Mouse (Mus musculus) adrenal gland, postnatal 10 days (tissue): ENCODE measurements around the gene Thbd. TPM values are rescaled to one million over a fixed set of nuclear protein-coding genes. Genes with fewer than 3 reads are reported as not detected.
A peak's percentile ranks its signal among the peaks of the same experiment; 100 is the strongest.

Experiments
- DNase-seq: peaks from one replicate; pipeline ENCODE4 v3.0.0; 2021; ENCODE audit warnings: mixed read lengths
- total RNA-seq, 2 experiments: library from RNA; stranded (reverse); gene quantifications; 2 replicates each; pipeline ENCODE4 v1.2.3; 2021

Gene Thbd
- total RNA-seq, 2 experiments from 2014 or later, result 28.9 to 29.5 TPM

GRCm38 (mm10) chr2:148386927-148387326, 21.1 kb downstream of the Thbd start:
- DNase-seq, result no peak

GRCm38 (mm10) chr2:148386476-148386875, 21.5 kb downstream of the Thbd start:
- no peak for DNase-seq

GRCm38 (mm10) chr2:148381076-148381475, 26.9 kb downstream of the Thbd start:
- no peak for DNase-seq

DNA sequence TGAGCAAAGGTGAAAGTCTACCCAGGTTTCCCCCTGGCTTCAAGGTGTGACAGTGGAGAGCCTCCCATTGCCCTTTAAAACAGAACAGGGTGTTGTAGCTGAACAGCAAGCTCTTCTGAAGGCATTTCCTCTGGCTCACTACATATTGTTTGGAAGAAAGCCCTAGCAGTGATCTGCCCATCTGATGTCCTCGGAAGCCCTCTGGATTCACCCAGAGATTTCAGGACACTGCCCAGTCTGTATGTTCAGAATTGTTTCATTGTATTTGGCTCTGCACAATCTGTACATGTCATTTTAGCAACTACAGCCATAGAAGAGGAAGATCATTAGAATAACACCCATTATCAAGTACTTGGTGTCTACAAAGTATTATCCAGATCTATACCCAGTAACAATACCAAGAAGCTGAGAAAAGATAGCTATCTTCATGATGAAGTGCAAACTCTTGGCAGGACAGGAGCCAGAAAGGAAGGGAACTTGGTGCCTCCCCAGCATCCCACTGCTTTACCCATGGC, 28.0 kb downstream of the Thbd start:
- DNase-seq, result no peak

DNA sequence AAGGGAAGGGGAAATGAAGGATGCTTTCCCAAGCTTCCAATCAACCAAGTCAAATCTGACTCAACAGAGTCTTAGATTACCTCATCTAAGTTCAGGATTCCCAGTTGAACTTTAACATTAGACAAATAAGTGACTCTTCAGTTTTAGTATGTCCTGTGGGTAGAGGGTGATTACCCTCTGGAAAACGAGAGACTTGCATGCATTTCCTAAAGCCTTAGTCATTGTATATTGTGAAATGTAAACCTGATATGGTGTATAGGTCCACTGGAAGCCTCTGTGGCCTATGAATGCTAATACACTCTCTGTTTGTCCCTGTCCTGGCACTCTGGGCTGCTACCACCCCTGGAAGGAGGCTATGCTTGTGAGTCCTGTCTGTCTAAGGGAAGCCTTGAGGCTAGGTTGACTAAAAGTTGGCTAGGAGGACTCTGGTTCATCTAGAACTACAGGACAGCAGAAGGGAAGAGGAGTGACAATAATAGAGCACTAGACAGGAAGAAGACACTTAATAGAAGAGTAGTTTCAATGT, 29.1 kb downstream of the Thbd start:
- no peak for DNase-seq

- peak; percentile 58 for DNase-seq
Measured at GRCm38 (mm10) chr2:148375326-148376150, 32.5 kb downstream of the Thbd start.

DNA sequence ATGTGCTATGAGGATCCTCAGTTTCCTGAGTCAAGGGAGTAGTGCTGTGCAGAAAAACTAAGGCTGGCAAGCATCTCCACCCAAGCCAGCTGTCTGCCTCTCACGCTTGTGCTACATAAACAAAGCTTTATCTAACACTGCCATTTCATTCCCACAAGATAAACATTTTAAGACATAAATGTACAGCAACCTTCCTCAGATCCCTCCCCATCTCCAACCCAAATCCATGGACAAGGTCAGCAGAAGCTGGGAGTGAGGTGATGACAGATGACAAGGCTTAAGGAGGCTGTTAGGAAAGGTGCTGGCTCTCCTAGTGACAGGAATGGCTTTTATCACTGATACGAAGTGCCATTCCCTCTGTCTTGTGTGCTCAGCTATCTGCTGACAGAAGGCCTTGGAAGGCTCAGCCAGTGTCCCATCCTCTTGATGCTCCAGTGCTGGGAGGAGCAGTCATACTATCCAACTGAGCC, 34.4 kb downstream of the Thbd start:
- DNase-seq, result no peak

DNA sequence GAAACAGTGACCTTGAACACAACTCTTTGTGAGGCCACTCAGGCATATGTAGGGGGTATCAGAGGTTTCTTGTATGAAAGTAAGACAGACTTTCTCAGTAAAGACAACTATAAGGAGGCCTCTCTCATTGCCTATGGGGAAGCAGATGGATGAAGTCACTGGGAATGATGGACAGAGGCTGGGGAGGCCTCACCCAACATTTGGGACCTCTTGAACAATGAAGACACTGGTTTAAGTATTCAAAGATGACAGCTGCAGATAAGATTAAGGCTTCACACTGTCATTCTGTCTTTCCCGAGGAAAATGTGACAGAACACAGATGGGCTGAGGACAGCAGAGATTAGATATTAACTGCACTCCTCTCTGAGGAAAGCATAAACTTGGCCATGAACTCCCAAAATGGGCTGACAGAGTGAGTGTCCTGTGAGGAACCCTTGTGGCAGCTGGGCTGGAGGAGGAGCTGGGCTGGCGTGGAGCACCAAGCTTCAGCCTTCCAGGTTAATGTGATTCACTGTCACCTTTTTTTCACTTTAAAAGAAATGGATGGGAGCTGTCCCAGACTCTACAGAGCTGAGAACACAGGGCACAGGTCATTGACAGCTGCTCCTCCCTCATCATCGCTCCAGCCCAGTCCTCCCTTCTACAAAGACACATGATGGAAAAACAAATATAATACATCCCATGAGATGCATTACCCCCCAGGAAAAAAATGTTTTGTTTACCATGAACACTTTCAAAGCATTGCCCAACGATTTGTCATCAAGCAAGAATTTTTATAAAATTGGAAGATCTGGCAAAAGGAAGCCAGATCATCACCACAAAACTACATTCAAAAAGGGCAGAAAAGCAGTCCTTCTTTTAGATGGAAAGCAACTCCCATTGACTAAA, 36.0 kb downstream of the Thbd start:
- DNase-seq, result no peak

GRCm38 (mm10) chr2:148365227-148365626, 42.8 kb downstream of the Thbd start:
- no peak for DNase-seq

GRCm38 (mm10) chr2:148364536-148364935, 43.5 kb downstream of the Thbd start:
- DNase-seq, result no peak

- no peak for DNase-seq
Measured at GRCm38 (mm10) chr2:148357145-148357544, 50.8 kb downstream of the Thbd start.

Other genes with a start within 250 kb of the Thbd start
- gene Sstr4, start 12.8 kb downstream of the Thbd start, total RNA-seq, result under 1 TPM; 0.55 to 0.60 TPM
- gene Cd93, start 35.4 kb upstream of the Thbd start, total RNA-seq, result 10 to 100 TPM; 70.6 to 91.4 TPM